Mouse (Mus musculus) ES-E14 (cell line): Measurements from ENCODE around the gene Klc3. TPM values are rescaled to one million over a fixed set of nuclear protein-coding genes. Genes with fewer than 3 reads are reported as not detected.

ENCODE experiments used
- DNase-seq: peaks from one replicate; pipeline ENCODE4 v3.0.0-alpha.2; 2013; ENCODE audit warnings: low read depth, low spot score
- H3K27ac ChIP-seq: 2 replicates; pipeline ENCODE4 v1.5.1; 2012; ENCODE audit warnings: low read depth, mild to moderate bottlenecking, low read length, moderate library complexity, mixed read lengths; ENCODE audit not compliant: poor library complexity, insufficient read depth, severe bottlenecking
- H3K36me3 ChIP-seq: 2 replicates; pipeline ENCODE4 v1.6.1; 2012; ENCODE audit warnings: mild to moderate bottlenecking, low read length, moderate library complexity, mixed read lengths; ENCODE audit not compliant: control insufficient read depth, poor library complexity, insufficient read depth, severe bottlenecking
- H3K4me1 ChIP-seq, 2 experiments: fragments of 150-350 bp in 1 of 2; sonication (generic) in 1 of 2; 2 replicates each; pipeline ENCODE4 v1.6.1; 2012; ENCODE audit warnings: low read length in 2 of 2, mild to moderate bottlenecking in 1 of 2, mixed read lengths in 1 of 2; ENCODE audit not compliant: control insufficient read depth in 2 of 2, insufficient read depth in 2 of 2, poor library complexity in 1 of 2
- H3K4me3 ChIP-seq, 2 experiments: fragments of 150-350 bp in 1 of 2; sonication (generic) in 1 of 2; 2 replicates each; pipeline ENCODE4 v1.5.1; 2012; ENCODE audit warnings: low read length in 2 of 2, low read depth in 1 of 2, mild to moderate bottlenecking in 1 of 2, mixed read lengths in 1 of 2; ENCODE audit not compliant: insufficient read depth in 1 of 2, poor library complexity in 1 of 2, severe bottlenecking in 1 of 2
- H3K9ac ChIP-seq: 2 replicates; pipeline ENCODE4 v1.6.1; 2012; ENCODE audit warnings: low read depth, mild to moderate bottlenecking, low read length, mixed read lengths; ENCODE audit not compliant: poor library complexity, insufficient read depth, severe bottlenecking
- H3K9me3 ChIP-seq: fragments of 150-350 bp; sonication (generic); 2 replicates; pipeline ENCODE4 v1.6.1; 2012; ENCODE audit warnings: low read depth, mild to moderate bottlenecking, low read length; ENCODE audit not compliant: control insufficient read depth, insufficient read depth
- CHD2 ChIP-seq: IDR thresholded peaks from 2 replicates; pipeline ENCODE4 v1.6.1; 2014; ENCODE audit warnings: mild to moderate bottlenecking, low read depth, low read length, inconsistent platforms
- HCFC1 ChIP-seq: IDR thresholded peaks from 2 replicates; pipeline ENCODE4 v1.6.1; 2012; ENCODE audit warnings: low read length, inconsistent platforms, borderline replicate concordance; ENCODE audit not compliant: insufficient read depth
- MAFK ChIP-seq: IDR thresholded peaks from 2 replicates; pipeline ENCODE4 v1.6.1; 2014; ENCODE audit warnings: mild to moderate bottlenecking, low read depth, low read length, inconsistent platforms; ENCODE audit not compliant: insufficient read depth
- ZC3H11A ChIP-seq: IDR thresholded peaks from 2 replicates; pipeline ENCODE4 v1.6.1; 2012; ENCODE audit warnings: low read depth, mild to moderate bottlenecking, inconsistent platforms, low read length, borderline replicate concordance
- ZNF384 ChIP-seq: IDR thresholded peaks from 2 replicates; pipeline ENCODE4 v1.6.1; 2012; ENCODE audit warnings: low read depth, low read length, inconsistent platforms
- in situ Hi-C, 2 experiments: fragments of 600-800 bp; cut with MboI; formaldehyde crosslinking; loops; one replicate each; pipeline ENCODE4 v1.15.1; 2025; ENCODE audit warnings: low sequenced_read_pairs in 2 of 2, inconsistent platforms in 1 of 2; ENCODE audit not compliant: unreplicated experiment in 2 of 2
- total RNA-seq: library from RNA; depleted of rRNA; stranded (reverse); fragments of 300-350 nt; gene quantifications from 2 replicates; pipeline ENCODE4 v1.2.3, GENCODE M21; 2012

Klc3 gene
- total RNA-seq, 1 experiment, result 10.1 TPM

GRCm38 (mm10) chr7:19399496-19400280, 4.2 kb downstream of the Klc3 start:
- H3K27ac ChIP-seq, result peak overlapping the region; percentile 8; the same call in 1 of the 2 replicates

DNA sequence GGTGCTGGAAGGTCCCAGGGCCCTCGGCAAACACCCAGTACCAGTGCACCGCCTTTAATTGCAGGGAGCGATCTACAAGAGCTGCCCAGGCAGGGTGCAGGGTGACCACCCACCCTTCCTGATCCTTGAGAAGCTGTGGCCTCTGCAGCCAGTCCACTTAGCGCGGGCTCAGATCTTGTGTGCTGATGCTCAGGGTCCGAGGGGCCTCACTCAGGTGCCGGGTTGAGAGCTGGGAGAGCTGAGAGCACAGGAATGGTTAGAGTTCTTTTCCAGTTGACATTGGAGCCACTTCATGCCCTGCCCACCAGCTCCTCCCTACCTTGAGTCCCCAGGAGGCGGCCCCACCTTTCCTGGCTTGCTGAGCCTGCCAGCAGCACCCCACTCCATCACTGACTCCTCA, 9.4 kb downstream of the Klc3 start:
- no peak overlapping the region for H3K9ac ChIP-seq
- no peak for DNase-seq
- peaks cover 58% of the 10 kb centered on the region for H3K36me3 ChIP-seq
- TF ChIP-seq MAFK, result no peak
- no peak for TF ChIP-seq CHD2
- no peak for TF ChIP-seq HCFC1
- no peak for TF ChIP-seq ZNF384
- TF ChIP-seq ZC3H11A, result no peak
- H3K4me1 ChIP-seq, result peaks cover 0 to 13% of the 10 kb centered on the region in 2 experiments; a peak in 2 of 4 replicates
- H3K9me3 ChIP-seq, result no peaks in the 10 kb centered on the region
- H3K4me3 ChIP-seq, result no peak overlapping the region
- no peak overlapping the region for H3K27ac ChIP-seq
- in situ Hi-C loops, result no loop called here

More at GRCm38 (mm10) chr7:19399496-19400280, 4.2 kb downstream of the Klc3 start:
- Histone ChIP-seq H3K4me1 (peaks cover 4 to 14% of the 10 kb centered on the region in 2 experiments; a peak in 2 of 4 replicates), H3K9me3 (no peaks in the 10 kb centered on the region), H3K9ac (peak overlapping the region; percentile 57), H3K4me3 (peak overlapping the region; percentile 60 to 70), H3K36me3 (peaks cover 19% of the 10 kb centered on the region)
- in situ Hi-C loops, result no loop called here
- TF ChIP-seq HCFC1 (no peak), ZNF384 (no peak), MAFK (no peak), CHD2 (no peak), ZC3H11A (no peak)
- DNase-seq, result no peak

DNA sequence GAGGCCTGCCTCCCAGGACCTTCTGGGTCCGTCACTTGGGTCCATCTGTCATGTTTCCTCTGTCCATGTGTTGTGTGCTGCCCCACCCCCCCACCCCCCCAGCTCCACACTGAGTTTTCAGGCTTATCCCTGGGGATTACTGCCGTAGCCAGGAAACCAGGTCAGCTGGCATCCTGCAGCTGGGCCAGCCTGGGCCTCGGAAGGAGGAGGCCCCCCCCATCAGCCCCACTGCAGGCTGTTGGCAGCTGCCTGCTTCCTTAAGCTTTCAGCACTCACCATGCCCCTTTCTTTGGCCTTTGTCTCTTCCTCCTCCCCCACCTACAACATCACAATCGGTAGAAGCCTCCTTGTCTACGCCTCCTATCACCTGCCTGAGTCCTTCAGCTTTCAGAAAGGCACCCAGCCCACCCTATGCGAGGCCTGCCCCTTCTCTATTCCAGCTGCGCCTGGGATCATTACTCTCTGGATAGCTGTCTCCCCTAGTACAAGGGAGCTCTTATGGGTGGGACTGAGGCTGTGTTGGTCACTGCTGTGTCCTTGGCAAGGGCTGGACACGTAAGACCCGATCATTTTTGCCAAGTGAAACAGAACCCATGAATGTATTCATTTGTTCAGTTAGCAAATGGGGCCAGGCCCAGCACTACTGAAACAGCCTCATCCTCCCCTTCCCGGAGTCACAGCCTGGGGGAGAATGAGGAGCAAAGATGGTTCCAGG, 15.0 kb downstream of the Klc3 start:
- Histone ChIP-seq H3K9me3 (no peaks in the 10 kb centered on the region), H3K27ac (no peak overlapping the region), H3K4me1 (peaks cover 0 to 2% of the 10 kb centered on the region in 2 experiments; a peak in 1 of 4 replicates), H3K36me3 (peaks cover 74% of the 10 kb centered on the region), H3K9ac (no peak overlapping the region), H3K4me3 (no peak overlapping the region)
- no peak for DNase-seq
- TF ChIP-seq ZNF384, result no peak
- no peak for TF ChIP-seq ZC3H11A
- no peak for TF ChIP-seq HCFC1
- TF ChIP-seq CHD2, result no peak
- TF ChIP-seq MAFK, result no peak
- in situ Hi-C loops, result no loop called here

DNA sequence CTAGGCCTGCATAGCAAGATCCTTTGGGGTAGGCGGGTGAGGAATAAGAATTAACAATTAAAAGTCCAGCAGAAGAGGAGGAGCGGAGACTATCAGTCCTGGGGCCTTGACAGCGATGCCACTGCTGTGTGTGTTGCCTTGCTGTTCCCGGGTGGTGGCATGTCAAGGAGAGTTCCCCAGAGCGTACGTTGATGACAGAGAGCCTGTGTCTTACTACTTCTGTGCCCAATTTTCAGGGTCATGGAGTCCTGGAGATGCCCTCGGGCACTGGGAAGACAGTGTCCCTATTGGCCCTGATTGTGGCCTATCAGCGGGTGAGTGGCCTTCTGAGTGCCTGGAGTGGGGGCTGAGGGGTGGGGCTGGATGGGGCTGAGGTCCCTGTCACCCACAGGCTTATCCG, 20.2 kb downstream of the Klc3 start:
- in situ Hi-C loops, result no loop called here
- H3K4me3 ChIP-seq, result no peak overlapping the region

More for the DNA sequence above, 20.2 kb downstream of the Klc3 start:
- peaks cover 37% of the 10 kb centered on the region for H3K36me3 ChIP-seq
- DNase-seq, result no peak
- TF ChIP-seq MAFK, result no peak
- no peak for TF ChIP-seq CHD2
- TF ChIP-seq ZNF384, result no peak
- TF ChIP-seq HCFC1, result no peak
- no peak for TF ChIP-seq ZC3H11A
- H3K27ac ChIP-seq, result no peak overlapping the region
- no peak overlapping the region for H3K9ac ChIP-seq
- no peaks in the 10 kb centered on the region for H3K9me3 ChIP-seq
- peaks cover 0 to 2% of the 10 kb centered on the region in 2 experiments; a peak in 1 of 4 replicates for H3K4me1 ChIP-seq
